Comparison of ENCODE assay signal across 20 mouse cellular contexts in the genomic region with DNA sequence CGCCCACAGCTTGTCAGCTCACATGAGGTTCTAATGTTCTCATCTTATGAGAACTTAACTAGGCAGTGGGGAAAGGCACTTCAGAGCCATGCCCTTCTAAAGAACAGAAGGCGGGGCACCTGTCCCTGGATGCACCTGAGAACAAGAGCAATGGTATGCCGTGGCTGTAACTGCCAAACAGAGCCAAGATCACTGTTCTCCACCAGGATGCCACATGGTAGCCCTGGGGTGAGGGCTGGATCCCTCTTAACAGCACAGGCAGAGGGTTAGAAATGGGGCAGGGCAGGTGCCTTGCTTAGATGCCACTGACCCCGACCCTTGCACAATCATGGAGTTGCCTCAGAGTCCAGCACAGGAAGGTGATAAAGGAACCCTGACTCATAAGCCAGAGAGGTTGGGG.
DNase-seq lines count a peak whose midpoint lies in the region; ATAC-seq and TF ChIP-seq lines count a peak whose summit lies in the region.
"Had no signal": no experiment of that assay in that cellular context is flagged by ENCODE, and none has a peak within 500 bp of the region (broad histone marks: within the 10 kb centered on the region; RNA-seq: fewer than 3 reads in every experiment).

No protein-coding gene starts in this region.

- peak; percentile 65 for TF ChIP-seq EP300 in liver, postnatal 0 days (IDR thresholded peaks at IDR 0.05; ENCODE audit: low read depth)

- no peak overlapping the region for H3K4me3 ChIP-seq in intestine, postnatal 0 days (ENCODE audit: low read depth, low read length)
- no peak overlapping the region for H3K4me3 ChIP-seq in liver, postnatal 0 days (ENCODE audit: low read depth, low read length)
- no peak overlapping the region for H3K4me3 ChIP-seq in forebrain, embryonic 14.5 days (ENCODE audit: low read depth, low read length)
- H3K4me3 ChIP-seq: forebrain, embryonic 12.5 days; heart, adult 2 months; hindbrain, embryonic 10.5 days; left cerebral cortex, adult 2 months; midbrain, embryonic 12.5 days; neural tube, embryonic 12.5 days had no signal

- H3K27ac ChIP-seq in intestine, postnatal 0 days (ENCODE audit: low read depth, low read length): peak overlapping the region; percentile 5; the same call in 1 of the 2 replicates
- H3K27ac ChIP-seq in liver, postnatal 0 days (ENCODE audit: low read depth): peak overlapping the region; percentile 66
- no peak overlapping the region for H3K27ac ChIP-seq in forebrain, embryonic 14.5 days (ENCODE audit: low read depth, low read length)
- H3K27ac ChIP-seq: forebrain, embryonic 12.5 days; heart, adult 2 months; hindbrain, embryonic 10.5 days; left cerebral cortex, adult 2 months; macrophage; midbrain, embryonic 12.5 days; neural tube, embryonic 12.5 days had no signal

- no peaks in the 10 kb centered on the region for H3K27me3 ChIP-seq in intestine, postnatal 0 days (replicated peaks; ENCODE audit: control insufficient read depth, insufficient read depth, low read length)
- H3K27me3 ChIP-seq in liver, postnatal 0 days (ENCODE audit: insufficient read depth, low read length): no peaks in the 10 kb centered on the region
- no peaks in the 10 kb centered on the region for H3K27me3 ChIP-seq in forebrain, embryonic 14.5 days (replicated peaks; ENCODE audit: control insufficient read depth, insufficient read depth, low read length)
- H3K27me3 ChIP-seq: forebrain, embryonic 12.5 days; neural tube, embryonic 12.5 days had no signal

- TF ChIP-seq CTCF in intestine, postnatal 0 days (IDR thresholded peaks at IDR 0.05; ENCODE audit: low read depth): no peak
- TF ChIP-seq CTCF in liver, postnatal 0 days (IDR thresholded peaks at IDR 0.05; ENCODE audit: low read depth): no peak

- peak; percentile 81 for ATAC-seq in intestine, postnatal 0 days
- peak; percentile 79 for ATAC-seq in liver, postnatal 0 days
- ATAC-seq in forebrain, embryonic 14.5 days: no peak

- no peaks in the 10 kb centered on the region for H3K9me3 ChIP-seq in intestine, postnatal 0 days (ENCODE audit: control insufficient read depth)
- H3K9me3 ChIP-seq in liver, postnatal 0 days (ENCODE audit: low read length): no peaks in the 10 kb centered on the region
- no peaks in the 10 kb centered on the region for H3K9me3 ChIP-seq in forebrain, embryonic 14.5 days (replicated peaks; ENCODE audit: control insufficient read depth, low read length)
- H3K9me3 ChIP-seq: forebrain, embryonic 12.5 days; hindbrain, embryonic 10.5 days; midbrain, embryonic 12.5 days; neural tube, embryonic 12.5 days had no signal

- WGBS in intestine, postnatal 0 days: 42% methylated on average over 4 of the region's 4 CpGs
- WGBS in liver, postnatal 0 days (ENCODE audit: insufficient replicate concordance): 76% methylated on average over 4 of the region's 4 CpGs
- 93% methylated on average over 4 of the region's 4 CpGs for WGBS in forebrain, embryonic 14.5 days

- peaks cover 5% of the 10 kb centered on the region; the same call in 1 of the 2 replicates for H3K4me1 ChIP-seq in intestine, postnatal 0 days (replicated peaks; ENCODE audit: control insufficient read depth, insufficient read depth, low read length)
- H3K4me1 ChIP-seq in liver, postnatal 0 days (ENCODE audit: insufficient read depth): peaks cover 26% of the 10 kb centered on the region
- H3K4me1 ChIP-seq in forebrain, embryonic 14.5 days (ENCODE audit: control insufficient read depth, insufficient read depth, low read length): peaks cover 35% of the 10 kb centered on the region

- no peak overlapping the region for H3K4me2 ChIP-seq in intestine, postnatal 0 days (replicated peaks; ENCODE audit: low read depth)
- H3K4me2 ChIP-seq in liver, postnatal 0 days (ENCODE audit: low read depth, low read length): no peak overlapping the region
- H3K4me2 ChIP-seq in forebrain, embryonic 14.5 days (ENCODE audit: low read length): no peak overlapping the region
- H3K4me2 ChIP-seq: forebrain, embryonic 12.5 days; midbrain, embryonic 12.5 days; neural tube, embryonic 12.5 days had no signal

- no peaks in the 10 kb centered on the region; the same call in 1 of the 2 replicates for H3K36me3 ChIP-seq in intestine, postnatal 0 days (ENCODE audit: control insufficient read depth, insufficient read depth)
- H3K36me3 ChIP-seq in liver, postnatal 0 days (replicated peaks; ENCODE audit: insufficient read depth, low read length): no peaks in the 10 kb centered on the region
- 0 out of 2 replicates have a peak, but pooled peaks cover 2% of the 10 kb centered on the region for H3K36me3 ChIP-seq in forebrain, embryonic 14.5 days (ENCODE audit: control insufficient read depth, insufficient read depth, low read length)
- H3K36me3 ChIP-seq: forebrain, embryonic 12.5 days; neural tube, embryonic 12.5 days had no signal

- DNase-seq in adrenal gland, adult (ENCODE audit: inconsistent age in 2 of 2, low spot score in 1 of 2): peak; percentile 74 to 88
- no peak for DNase-seq in adrenal gland, postnatal 25 days
- DNase-seq in liver, postnatal 0 days: peak; percentile 74
- DNase-seq in lung, postnatal 25 days (ENCODE audit: low spot score): peak; percentile 69
- DNase-seq in urinary bladder, adult 2 months (ENCODE audit: low spot score): no peak
- no peak for DNase-seq in forebrain, embryonic 14.5 days (ENCODE audit: low spot score)
- DNase-seq in left cerebral cortex, postnatal 14 days (ENCODE audit: low spot score in 2 of 2): no peak
- DNase-seq: cerebellum, adult 9-10 months; gastrocnemius, postnatal 14 days; heart, adult 2 months; kidney, adult 9 months; layer of hippocampus, adult 9-11 months; spleen, adult 18-20 months had no signal

- no peak overlapping the region for H3K9ac ChIP-seq in intestine, postnatal 0 days (ENCODE audit: low read depth, low read length)
- H3K9ac ChIP-seq in liver, postnatal 0 days (replicated peaks): no peak overlapping the region
- no peak overlapping the region for H3K9ac ChIP-seq in forebrain, embryonic 14.5 days (ENCODE audit: low read length)
- H3K9ac ChIP-seq: forebrain, embryonic 12.5 days; midbrain, embryonic 12.5 days; neural tube, embryonic 12.5 days had no signal

- intact Hi-C loops in left cerebral cortex, postnatal 14 days (cut with DNase I): no loop called here

Comparison
In these comparisons a context has a peak if more than half of its experiments do, and no peak if none do; other contexts are left out.
1. DNase-seq: peak in adrenal gland, adult (2 of 2), liver, postnatal 0 days (single experiment) and lung, postnatal 25 days (single experiment); none in adrenal gland, postnatal 25 days (single experiment), urinary bladder, adult 2 months (single experiment), forebrain, embryonic 14.5 days (single experiment) and left cerebral cortex, postnatal 14 days (0 of 2).